Mouse (Mus musculus): ENCODE data around the gene Hrg. TPM values are rescaled to one million over a fixed set of nuclear protein-coding genes. Genes with fewer than 3 reads are reported as not detected.
"Not testable (repeated sequence)": the region's sequence is repeated elsewhere in the genome, so short reads cannot be mapped to it uniquely, and the experiment has no call there.

Gene Hrg
- polyA plus RNA-seq, 1 experiment, result not detected

GRCm38 (mm10) chr16:22956085-22956439, 5.2 kb downstream of the Hrg start:
- no peak for TF ChIP-seq CTCF (IDR thresholded peaks at IDR 0.05; ENCODE audit: low read depth, low read length)
- TF ChIP-seq POLR2A (IDR thresholded peaks at IDR 0.05; ENCODE audit: borderline replicate concordance, low read depth, low read length), result no peak
- Histone ChIP-seq H3K27ac (ENCODE audit: insufficient read depth, low read depth, low read length) (no peak overlapping the region), H3K4me1 (ENCODE audit: control insufficient read depth, insufficient read depth, low read length) (no peaks in the 10 kb centered on the region), H3K4me3 (ENCODE audit: insufficient read depth, low read length) (no peak overlapping the region)

- Histone ChIP-seq H3K4me1 (ENCODE audit: control insufficient read depth, insufficient read depth, low read length) (no peaks in the 10 kb centered on the region), H3K4me3 (ENCODE audit: insufficient read depth, low read length) (no peak overlapping the region), H3K27ac (ENCODE audit: insufficient read depth, low read depth, low read length) (no peak overlapping the region)
- no peak for TF ChIP-seq POLR2A (IDR thresholded peaks at IDR 0.05; ENCODE audit: borderline replicate concordance, low read depth, low read length)
- no peak for TF ChIP-seq CTCF (IDR thresholded peaks at IDR 0.05; ENCODE audit: low read depth, low read length)
Measured at GRCm38 (mm10) chr16:22961073-22961472, 10.2 kb downstream of the Hrg start.

- H3K4me1 ChIP-seq (ENCODE audit: control insufficient read depth, insufficient read depth, low read length), result no peaks in the 10 kb centered on the region
- H3K27ac ChIP-seq (ENCODE audit: insufficient read depth, low read depth, low read length), result no peak overlapping the region
- TF ChIP-seq POLR2A (IDR thresholded peaks at IDR 0.05; ENCODE audit: borderline replicate concordance, low read depth, low read length) (no peak), CTCF (IDR thresholded peaks at IDR 0.05; ENCODE audit: low read depth, low read length) (no peak)
- no peak overlapping the region for H3K4me3 ChIP-seq (ENCODE audit: insufficient read depth, low read length)
Measured at GRCm38 (mm10) chr16:22962256-22962655, 11.4 kb downstream of the Hrg start.

- Histone ChIP-seq H3K27ac (ENCODE audit: insufficient read depth, low read depth, low read length) (no peak overlapping the region), H3K4me3 (ENCODE audit: insufficient read depth, low read length) (no peak overlapping the region), H3K4me1 (ENCODE audit: control insufficient read depth, insufficient read depth, low read length) (no peaks in the 10 kb centered on the region)
- no peak for TF ChIP-seq POLR2A (IDR thresholded peaks at IDR 0.05; ENCODE audit: borderline replicate concordance, low read depth, low read length)
- no peak for TF ChIP-seq CTCF (IDR thresholded peaks at IDR 0.05; ENCODE audit: low read depth, low read length)
Measured at GRCm38 (mm10) chr16:22963293-22963692, 12.4 kb downstream of the Hrg start.

- no peak overlapping the region for H3K27ac ChIP-seq (ENCODE audit: insufficient read depth, low read depth, low read length)
Measured at GRCm38 (mm10) chr16:22967383-22968030, 16.6 kb downstream of the Hrg start.

GRCm38 (mm10) chr16:22996951-22997350, 46.1 kb downstream of the Hrg start:
- H3K4me3 ChIP-seq (ENCODE audit: insufficient read depth, low read length); H3K4me1 ChIP-seq (ENCODE audit: control insufficient read depth, insufficient read depth, low read length); H3K27ac ChIP-seq (ENCODE audit: insufficient read depth, low read depth, low read length): not testable (repeated sequence)

More at GRCm38 (mm10) chr16:22967383-22968030, 16.6 kb downstream of the Hrg start:
- TF ChIP-seq CTCF (IDR thresholded peaks at IDR 0.05; ENCODE audit: low read depth, low read length) (no peak), POLR2A (IDR thresholded peaks at IDR 0.05; ENCODE audit: borderline replicate concordance, low read depth, low read length) (no peak)
- H3K4me3 ChIP-seq (ENCODE audit: insufficient read depth, low read length), result no peak overlapping the region
- no peaks in the 10 kb centered on the region for H3K4me1 ChIP-seq (ENCODE audit: control insufficient read depth, insufficient read depth, low read length)

Other genes with a start within 250 kb of the Hrg start
- gene Crygs, start 139.5 kb upstream of the Hrg start, polyA plus RNA-seq (2012; ENCODE audit: insufficient read depth, insufficient read length, missing spikeins), result not detected in 2 replicates
- 16.1 and 17.4 TPM in 2 replicates for gene Tbccd1, start 93.4 kb upstream of the Hrg start, polyA plus RNA-seq (2012; ENCODE audit: insufficient read depth, insufficient read length, missing spikeins)
- 75.6 and 78.0 TPM in 2 replicates for gene Dnajb11, start 93.2 kb upstream of the Hrg start, polyA plus RNA-seq (2012; ENCODE audit: insufficient read depth, insufficient read length, missing spikeins)
- gene Ahsg, start 59.8 kb upstream of the Hrg start, polyA plus RNA-seq (2012; ENCODE audit: insufficient read depth, insufficient read length, missing spikeins), result not detected in 2 replicates
- gene Fetub, start 32.7 kb upstream of the Hrg start, polyA plus RNA-seq (2012; ENCODE audit: insufficient read depth, insufficient read length, missing spikeins), result not detected in 2 replicates
- not detected in 2 replicates for gene Kng2, start 78.4 kb downstream of the Hrg start, polyA plus RNA-seq (2012; ENCODE audit: insufficient read depth, insufficient read length, missing spikeins)
- gene Kng1, start 106.8 kb downstream of the Hrg start, polyA plus RNA-seq (2012; ENCODE audit: insufficient read depth, insufficient read length, missing spikeins), result not detected in 2 replicates
- gene Eif4a2, start 156.4 kb downstream of the Hrg start, polyA plus RNA-seq (2012; ENCODE audit: insufficient read depth, insufficient read length, missing spikeins), result 255 TPM in 2 replicates
- 10.6 and 14.5 TPM in 2 replicates for gene Rfc4, start 176.7 kb downstream of the Hrg start, polyA plus RNA-seq (2012; ENCODE audit: insufficient read depth, insufficient read length, missing spikeins)
- gene Adipoq, start 195.5 kb downstream of the Hrg start, polyA plus RNA-seq (2012; ENCODE audit: insufficient read depth, insufficient read length, missing spikeins), result not detected in 2 replicates

Data from bone marrow macrophage, adult 2 months (primary cell).